Mouse (Mus musculus) kidney, embryonic 14.5 days (tissue): ENCODE measurements around the gene Gja10. TPM values are rescaled to one million over a fixed set of nuclear protein-coding genes. Genes with fewer than 3 reads are reported as not detected.
A peak's percentile ranks its signal among the peaks of the same experiment; 100 is the strongest.

ENCODE experiments used
- ATAC-seq: fragments of 200-750 bp; cut with Nextera tagmentation; 2 replicates; pipeline ENCODE4 v1.8.0; 2017; ENCODE audit warnings: moderate number of reproducible peaks, mild to moderate bottlenecking, moderate TSS enrichment, moderate library complexity; ENCODE audit not compliant: low FRiP score, low TSS enrichment
- H3K27ac ChIP-seq: fragments of 300-500 bp; sonication (generic); 2 replicates; pipeline ENCODE4 v1.5.1; 2014; ENCODE audit warnings: low read depth, mild to moderate bottlenecking, low read length, moderate library complexity, mixed read lengths
- H3K27me3 ChIP-seq: fragments of 300-500 bp; sonication (generic); 2 replicates; pipeline ENCODE4 v1.6.1; 2014; ENCODE audit warnings: mild to moderate bottlenecking, low read length; ENCODE audit not compliant: control insufficient read depth, insufficient read depth
- H3K36me3 ChIP-seq: fragments of 300-500 bp; sonication (generic); 2 replicates; pipeline ENCODE4 v1.6.1; 2014; ENCODE audit warnings: low read length, mixed read lengths; ENCODE audit not compliant: control insufficient read depth, insufficient read depth
- H3K4me1 ChIP-seq: fragments of 300-500 bp; sonication (generic); 2 replicates; pipeline ENCODE4 v1.6.1; 2014; ENCODE audit warnings: low read length, mixed read lengths; ENCODE audit not compliant: control insufficient read depth, insufficient read depth
- H3K4me2 ChIP-seq: fragments of 300-500 bp; sonication (generic); replicated peaks from 2 replicates; pipeline ENCODE4 v1.6.1; 2014; ENCODE audit warnings: low read depth, mild to moderate bottlenecking, low read length
- H3K4me3 ChIP-seq: fragments of 300-500 bp; sonication (generic); 2 replicates; pipeline ENCODE4 v1.5.1; 2014; ENCODE audit warnings: mild to moderate bottlenecking, low read length
- H3K9ac ChIP-seq: fragments of 300-500 bp; sonication (generic); 2 replicates; pipeline ENCODE4 v1.6.1; 2014; ENCODE audit warnings: low read depth, mild to moderate bottlenecking, low read length, moderate library complexity
- H3K9me3 ChIP-seq: fragments of 300-500 bp; sonication (generic); 2 replicates; pipeline ENCODE4 v1.6.1; 2016; ENCODE audit warnings: low read length; ENCODE audit not compliant: control insufficient read depth
- WGBS: fragments of 180-500 bp; shearing (Covaris S2); extraction: QIAGEN DNeasy Blood & Tissue Kit; methylation state at CpG from one replicate; pipeline ENCODE4 v1.1.7; 2014; 5-methylcytosine and 5-hydroxymethylcytosine counted together
- polyA plus RNA-seq: library from polyadenylated mRNA; unstranded; fragments of >200 nt; fragmentation: Nextera tagmentation; extraction: Ambion mirVana; gene quantifications from 2 replicates; pipeline ENCODE4 v1.2.1, GENCODE M21; 2014

Gene Gja10
- polyA plus RNA-seq, 1 experiment from 2014 or later = not detected

- Histone ChIP-seq H3K36me3 (no peaks in the 10 kb centered on the region; the same call in 1 of the 2 replicates), H3K27ac (no peak overlapping the region), H3K9me3 (no peaks in the 10 kb centered on the region), H3K27me3 (no peaks in the 10 kb centered on the region), H3K4me3 (no peak overlapping the region), H3K9ac (no peak overlapping the region), H3K4me2 (no peak overlapping the region), H3K4me1 (no peaks in the 10 kb centered on the region)
- 82% methylated on average over 8 of the region's 8 CpGs for WGBS
- ATAC-seq = no peak
Measured at GRCm38 (mm10) chr4:32579850-32580249, 22.7 kb downstream of the Gja10 start.

GRCm38 (mm10) chr4:32575165-32575564 is 27.4 kb downstream of the Gja10 start:
- no peak overlapping the region for H3K4me3 ChIP-seq
- no peaks in the 10 kb centered on the region; the same call in 1 of the 2 replicates for H3K4me1 ChIP-seq
- 60% methylated on average over 9 of the region's 9 CpGs for WGBS
- no peak overlapping the region for H3K9ac ChIP-seq
- H3K4me2 ChIP-seq = no peak overlapping the region
- H3K36me3 ChIP-seq = no peaks in the 10 kb centered on the region; the same call in 1 of the 2 replicates
- no peaks in the 10 kb centered on the region for H3K9me3 ChIP-seq
- no peak overlapping the region for H3K27ac ChIP-seq
- ATAC-seq = no peak
- no peaks in the 10 kb centered on the region for H3K27me3 ChIP-seq

GRCm38 (mm10) chr4:32574604-32575003 is 28.0 kb downstream of the Gja10 start:
- ATAC-seq = no peak
- H3K4me1 ChIP-seq = no peaks in the 10 kb centered on the region; the same call in 1 of the 2 replicates
- WGBS = 96% methylated on average over 1 of the region's 1 CpGs
- no peak overlapping the region for H3K4me2 ChIP-seq
- no peak overlapping the region for H3K9ac ChIP-seq
- H3K4me3 ChIP-seq = no peak overlapping the region
- H3K36me3 ChIP-seq = no peaks in the 10 kb centered on the region; the same call in 1 of the 2 replicates
- H3K27ac ChIP-seq = no peak overlapping the region
- H3K9me3 ChIP-seq = no peaks in the 10 kb centered on the region
- no peaks in the 10 kb centered on the region for H3K27me3 ChIP-seq

- H3K9ac ChIP-seq = no peak overlapping the region
- no peaks in the 10 kb centered on the region; the same call in 1 of the 2 replicates for H3K36me3 ChIP-seq
- H3K27ac ChIP-seq = no peak overlapping the region
- no peaks in the 10 kb centered on the region; the same call in 1 of the 2 replicates for H3K4me1 ChIP-seq
- H3K4me2 ChIP-seq = no peak overlapping the region
- no peak overlapping the region for H3K4me3 ChIP-seq
- H3K27me3 ChIP-seq = no peaks in the 10 kb centered on the region
- 84% methylated on average over 5 of the region's 5 CpGs for WGBS
- H3K9me3 ChIP-seq = no peaks in the 10 kb centered on the region
- no peak for ATAC-seq
Measured at GRCm38 (mm10) chr4:32573586-32573985, 29.0 kb downstream of the Gja10 start.

- 46% methylated on average over 1 of the region's 1 CpGs for WGBS
Measured at GRCm38 (mm10) chr4:32572118-32572517, 30.4 kb downstream of the Gja10 start.

GRCm38 (mm10) chr4:32571441-32571840 is 31.1 kb downstream of the Gja10 start:
- WGBS = 51% methylated on average over 3 of the region's 3 CpGs
- no peak for ATAC-seq

More at GRCm38 (mm10) chr4:32572118-32572517, 30.4 kb downstream of the Gja10 start:
- no peaks in the 10 kb centered on the region; the same call in 1 of the 2 replicates for H3K36me3 ChIP-seq
- no peak overlapping the region for H3K4me2 ChIP-seq
- no peaks in the 10 kb centered on the region for H3K9me3 ChIP-seq
- no peaks in the 10 kb centered on the region for H3K27me3 ChIP-seq
- peak; percentile 72 for ATAC-seq
- no peak overlapping the region for H3K27ac ChIP-seq
- H3K9ac ChIP-seq = no peak overlapping the region
- no peak overlapping the region for H3K4me3 ChIP-seq
- H3K4me1 ChIP-seq = no peaks in the 10 kb centered on the region; the same call in 1 of the 2 replicates

GRCm38 (mm10) chr4:32570939-32571317 is 31.6 kb downstream of the Gja10 start:
- 71% methylated on average over 8 of the region's 8 CpGs for WGBS
- Histone ChIP-seq H3K27ac (no peak overlapping the region), H3K27me3 (no peaks in the 10 kb centered on the region), H3K4me1 (no peaks in the 10 kb centered on the region; the same call in 1 of the 2 replicates), H3K36me3 (no peaks in the 10 kb centered on the region), H3K9me3 (no peaks in the 10 kb centered on the region), H3K4me2 (no peak overlapping the region), H3K4me3 (no peak overlapping the region), H3K9ac (no peak overlapping the region)
- ATAC-seq = no peak

More at GRCm38 (mm10) chr4:32571441-32571840, 31.1 kb downstream of the Gja10 start:
- H3K4me3 ChIP-seq = no peak overlapping the region
- H3K4me1 ChIP-seq = no peaks in the 10 kb centered on the region; the same call in 1 of the 2 replicates
- H3K9ac ChIP-seq = no peak overlapping the region
- no peaks in the 10 kb centered on the region; the same call in 1 of the 2 replicates for H3K36me3 ChIP-seq
- no peaks in the 10 kb centered on the region for H3K27me3 ChIP-seq
- H3K9me3 ChIP-seq = no peaks in the 10 kb centered on the region
- H3K4me2 ChIP-seq = no peak overlapping the region
- H3K27ac ChIP-seq = no peak overlapping the region

- Histone ChIP-seq H3K4me2 (no peak overlapping the region), H3K9ac (no peak overlapping the region), H3K27ac (no peak overlapping the region), H3K4me1 (no peaks in the 10 kb centered on the region; the same call in 1 of the 2 replicates), H3K9me3 (no peaks in the 10 kb centered on the region), H3K4me3 (no peak overlapping the region), H3K36me3 (no peaks in the 10 kb centered on the region), H3K27me3 (no peaks in the 10 kb centered on the region)
- no peak for ATAC-seq
- 60% methylated on average over 17 of the region's 17 CpGs for WGBS
Measured at GRCm38 (mm10) chr4:32569995-32570938, 32.3 kb downstream of the Gja10 start.

- no peak overlapping the region for H3K4me2 ChIP-seq
- WGBS = 90% methylated on average over 4 of the region's 4 CpGs
- no peaks in the 10 kb centered on the region; the same call in 1 of the 2 replicates for H3K4me1 ChIP-seq
- no peak overlapping the region for H3K9ac ChIP-seq
- no peak overlapping the region for H3K4me3 ChIP-seq
- no peaks in the 10 kb centered on the region for H3K27me3 ChIP-seq
- H3K9me3 ChIP-seq = no peaks in the 10 kb centered on the region
- no peak overlapping the region for H3K27ac ChIP-seq
- ATAC-seq = no peak
- H3K36me3 ChIP-seq = no peaks in the 10 kb centered on the region
Measured at GRCm38 (mm10) chr4:32569054-32569453, 33.5 kb downstream of the Gja10 start.
